Comparison of ENCODE assay signal across 1 mouse cellular context in the genomic region with DNA sequence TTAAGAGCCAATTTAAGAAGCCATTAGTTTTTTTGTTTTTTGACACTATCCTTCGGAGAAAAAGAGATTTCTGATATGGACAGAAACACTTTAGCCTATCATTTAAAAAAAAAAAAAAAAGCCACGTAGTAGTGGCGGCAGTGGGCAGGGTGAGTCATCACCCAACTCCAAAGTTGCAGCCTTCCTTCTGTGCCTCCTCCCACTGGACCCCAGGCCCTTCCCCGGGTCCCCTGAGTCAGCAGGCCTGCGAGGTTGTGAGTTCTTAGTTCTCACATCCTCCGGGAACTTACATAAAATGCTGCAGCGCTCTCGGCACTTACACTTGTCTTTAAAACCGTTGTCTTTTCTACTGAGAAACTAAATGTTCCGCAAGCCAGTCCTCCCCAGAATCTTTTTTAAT.
TF ChIP-seq lines count a peak whose summit lies in the region.

No protein-coding gene starts in this region.

TF ChIP-seq in CH12.LX, 34 proteins besides CTCF, POLR2A, EP300 and RAD21 (continued from another document):
- TF ChIP-seq MYC (IDR thresholded peaks at IDR 0.05; ENCODE audit: low read depth, low read length) (no peak), KAT2A (IDR thresholded peaks at IDR 0.05; ENCODE audit: insufficient replicate concordance, low read length) (no peak), ZMIZ1 (IDR thresholded peaks at IDR 0.05; ENCODE audit: low read depth, low read length) (no peak), ETS1 (conservative IDR thresholded peaks at IDR 0.05; ENCODE audit: low read depth, low read length) (peak; percentile 54), TBP (conservative IDR thresholded peaks at IDR 0.05; ENCODE audit: low read depth, low read length) (no peak; the same call in none of the 2 replicates), MEF2A (IDR thresholded peaks at IDR 0.05; ENCODE audit: borderline replicate concordance, low read depth, low read length) (peak; percentile 53; the same call in 1 of the 2 replicates), TCF12 (IDR thresholded peaks at IDR 0.05; ENCODE audit: low read depth, low read length) (peak; percentile 40; the same call in 1 of the 2 replicates)
